Mouse (Mus musculus) heart, embryonic 12.5 days (tissue): ENCODE data around the gene Gla. TPM values are rescaled to one million over a fixed set of nuclear protein-coding genes. Genes with fewer than 3 reads are reported as not detected.

Experiments
- ATAC-seq: fragments of 200-750 bp; cut with Nextera tagmentation; 2 replicates; pipeline ENCODE4 v1.8.0; 2017; ENCODE audit warnings: moderate TSS enrichment, moderate library complexity; ENCODE audit not compliant: insufficient number of reproducible peaks, low FRiP score
- H3K27ac ChIP-seq: fragments of 300-500 bp; sonication (generic); 2 replicates; pipeline ENCODE4 v1.5.1; 2016; ENCODE audit warnings: mild to moderate bottlenecking, moderate library complexity; ENCODE audit not compliant: poor library complexity, severe bottlenecking
- H3K27me3 ChIP-seq: fragments of 300-500 bp; sonication (generic); replicated peaks from 2 replicates; pipeline ENCODE4 v1.6.1; 2016; ENCODE audit warnings: mild to moderate bottlenecking, moderate library complexity
- H3K36me3 ChIP-seq: fragments of 300-500 bp; sonication (generic); 2 replicates; pipeline ENCODE4 v1.6.1; 2016; ENCODE audit warnings: mild to moderate bottlenecking, moderate library complexity
- H3K4me1 ChIP-seq: fragments of 300-500 bp; sonication (generic); replicated peaks from 2 replicates; pipeline ENCODE4 v1.6.1; 2016; ENCODE audit warnings: mild to moderate bottlenecking
- H3K4me2 ChIP-seq: fragments of 300-500 bp; sonication (generic); 2 replicates; pipeline ENCODE4 v1.6.1; 2016; ENCODE audit warnings: mild to moderate bottlenecking, moderate library complexity
- H3K4me3 ChIP-seq: fragments of 300-500 bp; sonication (generic); 2 replicates; pipeline ENCODE4 v1.5.1; 2016; ENCODE audit warnings: mild to moderate bottlenecking
- H3K9ac ChIP-seq: fragments of 300-500 bp; sonication (generic); 2 replicates; pipeline ENCODE4 v1.6.1; 2016; ENCODE audit warnings: mild to moderate bottlenecking, moderate library complexity
- H3K9me3 ChIP-seq: fragments of 300-500 bp; sonication (generic); replicated peaks from 2 replicates; pipeline ENCODE4 v1.6.1; 2016; ENCODE audit warnings: mild to moderate bottlenecking, moderate library complexity
- WGBS: fragments of 180-500 bp; shearing (Covaris S2); methylation state at CpG from one replicate; pipeline ENCODE4 v1.1.7; 2016; 5-methylcytosine and 5-hydroxymethylcytosine counted together
- polyA plus RNA-seq: library from polyadenylated mRNA; unstranded; fragments of >200 nt; fragmentation: Nextera tagmentation; extraction: Ambion mirVana; gene quantifications from 2 replicates; pipeline ENCODE4 v1.2.1, GENCODE M21; 2016

Gla gene
- 3.8 and 4.9 TPM in 2 replicates for polyA plus RNA-seq

GRCm38 (mm10) chrX:134600659-134601379 lies at the start of gene Gla, which contains the start of gene Hnrnph2:
TSS of gene Gla (minus strand) at chrX:134601125.
TSS of gene Hnrnph2 (plus strand) at chrX:134601179.
- 16% methylated on average over 33 of the region's 33 CpGs for WGBS
- Histone ChIP-seq H3K4me3 (peak within 1 kb of the TSS; percentile 60), H3K4me1 (peaks cover 6% of the 10 kb centered on the region; the same call in 1 of the 2 replicates), H3K9me3 (no peaks in the 10 kb centered on the region), H3K27me3 (no peaks in the 10 kb centered on the region), H3K36me3 (no peaks in the 10 kb centered on the region), H3K9ac (peak within 1 kb of the TSS; percentile 72), H3K27ac (peak within 1 kb of the TSS; percentile 87), H3K4me2 (peak within 1 kb of the TSS; percentile 70)
- peak; percentile 97 for ATAC-seq

- no peaks in the 10 kb centered on the region for H3K36me3 ChIP-seq
- H3K9ac ChIP-seq: no peak overlapping the region
- H3K27ac ChIP-seq: no peak overlapping the region
- H3K27me3 ChIP-seq: no peaks in the 10 kb centered on the region
- H3K4me3 ChIP-seq: no peak overlapping the region
- H3K9me3 ChIP-seq: no peaks in the 10 kb centered on the region
- no peaks in the 10 kb centered on the region for H3K4me1 ChIP-seq
- ATAC-seq: peak; percentile 53; the same call in 1 of the 2 replicates
- no peak overlapping the region for H3K4me2 ChIP-seq
- 23% methylated on average over 11 of the region's 11 CpGs for WGBS
Measured at GRCm38 (mm10) chrX:134648031-134648692, 47.2 kb upstream of the Gla start.

GRCm38 (mm10) chrX:134647421-134647820 lies 46.5 kb upstream of the Gla start:
- no peaks in the 10 kb centered on the region for H3K27me3 ChIP-seq
- no peaks in the 10 kb centered on the region for H3K4me1 ChIP-seq
- H3K4me3 ChIP-seq: no peak overlapping the region
- WGBS: 54% methylated on average over 8 of the region's 8 CpGs
- H3K27ac ChIP-seq: peak overlapping the region; percentile 21; the same call in 1 of the 2 replicates
- no peak overlapping the region for H3K9ac ChIP-seq
- H3K36me3 ChIP-seq: no peaks in the 10 kb centered on the region
- ATAC-seq: 0 out of 2 replicates have a peak, but pooled peaks have one; percentile 36
- H3K4me2 ChIP-seq: no peak overlapping the region
- H3K9me3 ChIP-seq: no peaks in the 10 kb centered on the region

- no peaks in the 10 kb centered on the region for H3K4me1 ChIP-seq
- H3K4me3 ChIP-seq: no peak overlapping the region
- no peak overlapping the region for H3K4me2 ChIP-seq
- no peaks in the 10 kb centered on the region for H3K9me3 ChIP-seq
- 73% methylated on average over 1 of the region's 1 CpGs for WGBS
- ATAC-seq: no peak
- H3K27me3 ChIP-seq: no peaks in the 10 kb centered on the region
- H3K36me3 ChIP-seq: no peaks in the 10 kb centered on the region
- no peak overlapping the region for H3K9ac ChIP-seq
- H3K27ac ChIP-seq: no peak overlapping the region
Measured at GRCm38 (mm10) chrX:134646338-134646737, 45.4 kb upstream of the Gla start.

GRCm38 (mm10) chrX:134641000-134641760 lies 40.3 kb upstream of the Gla start:
- Histone ChIP-seq H3K4me1 (no peaks in the 10 kb centered on the region), H3K9ac (no peak overlapping the region), H3K4me3 (no peak overlapping the region), H3K36me3 (no peaks in the 10 kb centered on the region), H3K4me2 (no peak overlapping the region), H3K27ac (no peak overlapping the region), H3K9me3 (no peaks in the 10 kb centered on the region), H3K27me3 (no peaks in the 10 kb centered on the region)
- 49% methylated on average over 10 of the region's 10 CpGs for WGBS
- ATAC-seq: no peak

GRCm38 (mm10) chrX:134635860-134636259 lies 34.9 kb upstream of the Gla start:
- Histone ChIP-seq H3K9me3 (no peaks in the 10 kb centered on the region), H3K27me3 (no peaks in the 10 kb centered on the region), H3K36me3 (no peaks in the 10 kb centered on the region), H3K4me3 (no peak overlapping the region), H3K27ac (no peak overlapping the region), H3K9ac (no peak overlapping the region), H3K4me2 (no peak overlapping the region), H3K4me1 (no peaks in the 10 kb centered on the region)
- no peak for ATAC-seq
- 57% methylated on average over 3 of the region's 3 CpGs for WGBS

- Histone ChIP-seq H3K4me1 (no peaks in the 10 kb centered on the region), H3K36me3 (no peaks in the 10 kb centered on the region), H3K9ac (no peak overlapping the region), H3K9me3 (no peaks in the 10 kb centered on the region), H3K27me3 (no peaks in the 10 kb centered on the region), H3K4me2 (no peak overlapping the region), H3K4me3 (no peak overlapping the region), H3K27ac (no peak overlapping the region)
- 46% methylated on average over 3 of the region's 3 CpGs for WGBS
- no peak for ATAC-seq
Measured at GRCm38 (mm10) chrX:134635111-134635510, 34.2 kb upstream of the Gla start.

- no peaks in the 10 kb centered on the region for H3K9me3 ChIP-seq
- 78% methylated on average over 5 of the region's 5 CpGs for WGBS
- no peak overlapping the region for H3K4me3 ChIP-seq
Measured at GRCm38 (mm10) chrX:134632710-134633109, 31.8 kb upstream of the Gla start.

GRCm38 (mm10) chrX:134628200-134628599 lies 27.3 kb upstream of the Gla start:
- Histone ChIP-seq H3K4me2 (no peak overlapping the region), H3K9ac (no peak overlapping the region), H3K36me3 (no peaks in the 10 kb centered on the region), H3K4me1 (no peaks in the 10 kb centered on the region), H3K27ac (no peak overlapping the region), H3K9me3 (no peaks in the 10 kb centered on the region), H3K27me3 (no peaks in the 10 kb centered on the region), H3K4me3 (no peak overlapping the region)
- no peak for ATAC-seq
- WGBS: 65% methylated on average over 2 of the region's 2 CpGs

More at GRCm38 (mm10) chrX:134632710-134633109, 31.8 kb upstream of the Gla start:
- no peak for ATAC-seq
- H3K4me2 ChIP-seq: no peak overlapping the region
- H3K27me3 ChIP-seq: no peaks in the 10 kb centered on the region
- no peak overlapping the region for H3K27ac ChIP-seq
- H3K9ac ChIP-seq: no peak overlapping the region
- H3K36me3 ChIP-seq: no peaks in the 10 kb centered on the region
- no peaks in the 10 kb centered on the region for H3K4me1 ChIP-seq

GRCm38 (mm10) chrX:134623350-134623749 lies 22.4 kb upstream of the Gla start:
- 70% methylated on average over 4 of the region's 4 CpGs for WGBS

GRCm38 (mm10) chrX:134621685-134622084 lies 20.8 kb upstream of the Gla start:
- no peaks in the 10 kb centered on the region for H3K27me3 ChIP-seq
- no peak overlapping the region for H3K4me3 ChIP-seq
- 64% methylated on average over 3 of the region's 3 CpGs for WGBS
- H3K27ac ChIP-seq: no peak overlapping the region
- no peaks in the 10 kb centered on the region for H3K4me1 ChIP-seq
- H3K4me2 ChIP-seq: no peak overlapping the region
- H3K9me3 ChIP-seq: no peaks in the 10 kb centered on the region
- no peak overlapping the region for H3K9ac ChIP-seq
- H3K36me3 ChIP-seq: no peaks in the 10 kb centered on the region
- ATAC-seq: no peak

More at GRCm38 (mm10) chrX:134623350-134623749, 22.4 kb upstream of the Gla start:
- Histone ChIP-seq H3K9ac (no peak overlapping the region), H3K27ac (no peak overlapping the region), H3K36me3 (no peaks in the 10 kb centered on the region), H3K4me1 (no peaks in the 10 kb centered on the region), H3K9me3 (no peaks in the 10 kb centered on the region), H3K27me3 (no peaks in the 10 kb centered on the region), H3K4me2 (no peak overlapping the region), H3K4me3 (no peak overlapping the region)
- ATAC-seq: no peak
